Mouse (Mus musculus): ENCODE measurements around the gene Tor1a. TPM values are rescaled to one million over a fixed set of nuclear protein-coding genes. Genes with fewer than 3 reads are reported as not detected.
"Not testable (repeated sequence)": the region's sequence is repeated elsewhere in the genome, so short reads cannot be mapped to it uniquely, and the experiment has no call there.

Tor1a gene
- total RNA-seq, 2 experiments from 2014 or later, result 47.5 to 48.8 TPM

GRCm38 (mm10) chr2:30957511-30957910, 10.2 kb downstream of the Tor1a start:
- no peak for DNase-seq (ENCODE audit: extremely low spot score in 1 of 2, low spot score in 1 of 2)

- no peak for DNase-seq (ENCODE audit: extremely low spot score in 1 of 2, low spot score in 1 of 2)
Measured at GRCm38 (mm10) chr2:30954797-30955196, 12.9 kb downstream of the Tor1a start.

GRCm38 (mm10) chr2:30952824-30953490, 14.8 kb downstream of the Tor1a start, which contains the start of gene Tor1b:
Gene Tor1b, plus strand, starts transcription at chr2:30952959.
- peak; percentile 72 to 76 for DNase-seq (ENCODE audit: extremely low spot score in 1 of 2, low spot score in 1 of 2)

GRCm38 (mm10) chr2:30952457-30952823, 15.3 kb downstream of the Tor1a start:
- no peak for DNase-seq (ENCODE audit: extremely low spot score in 1 of 2, low spot score in 1 of 2)

GRCm38 (mm10) chr2:30942603-30943011, 25.1 kb downstream of the Tor1a start:
- DNase-seq (ENCODE audit: extremely low spot score in 1 of 2, low spot score in 1 of 2), result peak; percentile 29 to 39

GRCm38 (mm10) chr2:30942116-30942515, 25.6 kb downstream of the Tor1a start:
- not testable (repeated sequence) for DNase-seq (ENCODE audit: extremely low spot score in 1 of 2, low spot score in 1 of 2)

- no peak for DNase-seq (ENCODE audit: extremely low spot score in 1 of 2, low spot score in 1 of 2)
Measured at GRCm38 (mm10) chr2:30941586-30941985, 26.1 kb downstream of the Tor1a start.

- DNase-seq (ENCODE audit: extremely low spot score in 1 of 2, low spot score in 1 of 2), result no peak
Measured at GRCm38 (mm10) chr2:30938574-30938991, 29.1 kb downstream of the Tor1a start.

- DNase-seq (ENCODE audit: extremely low spot score in 1 of 2, low spot score in 1 of 2), result no peak
Measured at GRCm38 (mm10) chr2:30937731-30938130, 30.0 kb downstream of the Tor1a start.

GRCm38 (mm10) chr2:30936808-30937207, 30.9 kb downstream of the Tor1a start:
- DNase-seq (ENCODE audit: extremely low spot score in 1 of 2, low spot score in 1 of 2), result no peak

- peak; percentile 55 to 79 for DNase-seq (ENCODE audit: extremely low spot score in 1 of 2, low spot score in 1 of 2)
Measured at GRCm38 (mm10) chr2:30933917-30934450, 33.7 kb downstream of the Tor1a start.

GRCm38 (mm10) chr2:30933032-30933431, 34.7 kb downstream of the Tor1a start:
- DNase-seq (ENCODE audit: extremely low spot score in 1 of 2, low spot score in 1 of 2), result no peak

- no peak for DNase-seq (ENCODE audit: extremely low spot score in 1 of 2, low spot score in 1 of 2)
Measured at GRCm38 (mm10) chr2:30931922-30932321, 35.8 kb downstream of the Tor1a start.

- DNase-seq (ENCODE audit: extremely low spot score in 1 of 2, low spot score in 1 of 2), result not testable (repeated sequence)
Measured at GRCm38 (mm10) chr2:30930846-30931245, 36.9 kb downstream of the Tor1a start.

- DNase-seq (ENCODE audit: extremely low spot score in 1 of 2, low spot score in 1 of 2), result peak; percentile 64 to 74
Measured at GRCm38 (mm10) chr2:30929483-30930045, 38.2 kb downstream of the Tor1a start, which contains the start of gene Ptges. Gene Ptges, minus strand, starts transcription at chr2:30929863.

GRCm38 (mm10) chr2:30928893-30929482, 38.7 kb downstream of the Tor1a start:
- DNase-seq (ENCODE audit: extremely low spot score in 1 of 2, low spot score in 1 of 2), result no peak

- DNase-seq (ENCODE audit: extremely low spot score in 1 of 2, low spot score in 1 of 2), result peak; percentile 73 to 96
Measured at GRCm38 (mm10) chr2:30927844-30928628, 39.7 kb downstream of the Tor1a start.

- DNase-seq (ENCODE audit: extremely low spot score in 1 of 2, low spot score in 1 of 2), result no peak
Measured at GRCm38 (mm10) chr2:30927151-30927781, 40.5 kb downstream of the Tor1a start.

GRCm38 (mm10) chr2:30926381-30926780, 41.4 kb downstream of the Tor1a start:
- no peak for DNase-seq (ENCODE audit: extremely low spot score in 1 of 2, low spot score in 1 of 2)

GRCm38 (mm10) chr2:30925181-30925580, 42.6 kb downstream of the Tor1a start:
- DNase-seq (ENCODE audit: extremely low spot score in 1 of 2, low spot score in 1 of 2), result no peak
